Mouse (Mus musculus): Measurements from ENCODE around the gene Zfp740.

Zfp740 gene

GRCm38 (mm10) chr15:102250521-102250920 is 47.5 kb downstream of the Zfp740 start:
- no peak for DNase-seq

GRCm38 (mm10) chr15:102255547-102256255 is 52.7 kb downstream of the Zfp740 start:
- no peak for DNase-seq

GRCm38 (mm10) chr15:102256431-102257201 is 53.6 kb downstream of the Zfp740 start:
- no peak for DNase-seq

GRCm38 (mm10) chr15:102257202-102258075 is 54.4 kb downstream of the Zfp740 start, which contains the start of gene Rarg:
TSS of gene Rarg (minus strand) at chr15:102257517.
- no peak for DNase-seq

GRCm38 (mm10) chr15:102258076-102258470 is 55.0 kb downstream of the Zfp740 start:
- DNase-seq = no peak

GRCm38 (mm10) chr15:102258581-102259253 is 55.7 kb downstream of the Zfp740 start:
- DNase-seq = no peak

- no peak for DNase-seq
Measured at GRCm38 (mm10) chr15:102262582-102262981, 59.5 kb downstream of the Zfp740 start.

GRCm38 (mm10) chr15:102263037-102263436 is 60.0 kb downstream of the Zfp740 start:
- peak; percentile 38 for DNase-seq

All from thymus, postnatal 14 days (tissue).